Mouse (Mus musculus): Measurements from ENCODE around the gene D730048I06Rik. TPM values are rescaled to one million over a fixed set of nuclear protein-coding genes. Genes with fewer than 3 reads are reported as not detected.
"Not testable (repeated sequence)": the region's sequence is repeated elsewhere in the genome, so short reads cannot be mapped to it uniquely, and the experiment has no call there.

D730048I06Rik gene
- total RNA-seq (2021): not detected
- long read RNA-seq, experiment 1: 0 reads
- long read RNA-seq, experiment 2: 0 reads

GRCm38 (mm10) chr9:35790001-35790400 lies at the start of gene D730048I06Rik, which contains the start of gene Gm27235:
Gene D730048I06Rik (minus strand): TSS chr9:35790112.
Gene Gm27235 (minus strand): TSS chr9:35790101.
- DNase-seq: no peak

DNA sequence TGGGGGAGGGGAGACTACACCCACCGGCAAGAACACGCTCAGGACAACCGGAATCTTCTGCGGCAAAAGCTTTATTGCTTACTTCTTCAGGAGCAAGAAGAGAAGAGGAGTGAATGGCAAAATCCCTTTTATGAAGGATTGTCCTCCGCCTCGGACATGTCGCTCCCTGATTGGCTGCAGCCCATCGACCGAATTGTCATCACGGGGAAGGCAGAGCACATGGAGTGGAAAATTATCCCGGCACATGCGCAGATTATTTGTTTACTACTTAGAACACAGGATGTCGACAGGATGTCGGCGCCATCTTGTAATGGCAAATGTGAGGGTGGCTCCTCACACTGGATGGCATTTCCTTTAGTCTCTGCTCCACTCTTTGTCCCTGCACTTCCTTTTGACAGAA lies 28.0 kb upstream of the D730048I06Rik start:
- DNase-seq: not testable (repeated sequence)

- no peak for DNase-seq
Observed at GRCm38 (mm10) chr9:35798146-35798545, 8.2 kb upstream of the D730048I06Rik start.

DNA sequence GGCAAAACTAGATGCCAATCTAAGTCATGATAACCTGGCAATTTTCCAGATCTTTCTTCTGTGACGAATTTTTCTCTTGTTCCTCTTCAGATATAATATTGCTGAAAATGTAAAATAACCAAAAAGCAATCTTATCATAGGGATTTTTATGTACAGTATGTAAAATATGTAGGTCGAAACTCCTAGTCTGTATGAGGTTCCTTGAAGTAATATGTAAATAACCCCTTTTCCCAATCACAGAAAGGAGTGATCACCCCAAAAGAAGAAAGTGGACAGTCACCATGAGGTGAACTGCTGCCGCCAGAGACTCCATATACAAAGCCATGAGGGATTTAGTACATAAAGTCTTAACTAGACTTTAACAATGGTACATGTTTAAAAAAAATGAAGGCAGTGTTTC lies 11.9 kb downstream of the D730048I06Rik start, which contains the start of gene Gm17727:
TSS of gene Gm17727 (minus strand) at position 101 of the 400 bp plus-strand sequence.
- DNase-seq: no peak

GRCm38 (mm10) chr9:35756843-35757242 lies 33.1 kb downstream of the D730048I06Rik start:
- no peak for DNase-seq

DNA sequence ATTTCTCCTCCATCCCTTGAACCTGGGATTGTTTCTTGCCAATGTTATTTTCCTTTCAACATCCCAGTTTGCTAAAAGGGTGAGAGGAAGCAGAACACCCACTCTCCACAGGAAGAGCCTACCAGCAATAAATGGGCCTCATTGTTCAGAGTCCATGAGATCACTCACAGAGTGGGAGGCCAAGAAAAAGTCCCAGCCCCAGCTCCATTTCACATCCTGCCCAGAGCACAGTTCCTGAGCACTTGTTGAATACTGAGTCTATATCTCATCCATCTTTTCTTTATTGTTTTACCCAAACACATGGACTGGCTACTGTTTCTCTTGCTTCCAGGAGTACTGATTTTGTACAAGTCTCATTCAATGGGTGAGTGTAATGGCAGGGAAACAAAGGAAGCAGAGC lies 49.2 kb downstream of the D730048I06Rik start, which contains the start of gene Gm17677:
TSS of gene Gm17677 (plus strand) at position 301 of the 400 bp plus-strand sequence.
- DNase-seq: no peak

Other genes starting within 250 kb of the D730048I06Rik start
- not detected for gene Ddx25, start 231.6 kb downstream of the D730048I06Rik start, total RNA-seq (2021)
- 1 to 10 TPM; 7.0 to 9.2 TPM for gene Pus3, start 231.5 kb downstream of the D730048I06Rik start, total RNA-seq (2021)
- gene Pate2, start 219.8 kb downstream of the D730048I06Rik start, total RNA-seq (2021): not detected
- gene Hyls1, start 219.7 kb downstream of the D730048I06Rik start, total RNA-seq (2021): 1 to 10 TPM; 1.0 to 1.1 TPM
- not detected for gene Pate4, start 178.2 kb downstream of the D730048I06Rik start, total RNA-seq (2021)
- gene Pate3, start 141.9 kb downstream of the D730048I06Rik start, total RNA-seq (2021): not detected
- gene Pate1, start 102.7 kb downstream of the D730048I06Rik start, total RNA-seq (2021): not detected
- not detected for gene Gm17677, start 49.1 kb downstream of the D730048I06Rik start, total RNA-seq (2021)
- not detected for gene Gm17727, start 12.0 kb downstream of the D730048I06Rik start, total RNA-seq (2021)
- not detected for gene Gm27235, start within 50 bp of the D730048I06Rik start, total RNA-seq (2021)
- not detected for gene 9230110F15Rik, start 54.0 kb upstream of the D730048I06Rik start, total RNA-seq (2021)
- gene 9230113P08Rik, start 118.3 kb upstream of the D730048I06Rik start, total RNA-seq (2021): not detected